Mouse (Mus musculus) G1E (cell line): ENCODE data around the gene Cep250.

Experiments
- CTCF ChIP-seq: IDR thresholded peaks from 2 replicates; pipeline ENCODE4 v1.5.1; 2012; ENCODE audit warnings: low read depth, low read length, inconsistent platforms, mixed read lengths
- GATA1 ChIP-seq: IDR thresholded peaks from 2 replicates; pipeline ENCODE4 v1.6.1; 2012; ENCODE audit warnings: borderline replicate concordance, low read length, inconsistent platforms, mixed read lengths

DNA sequence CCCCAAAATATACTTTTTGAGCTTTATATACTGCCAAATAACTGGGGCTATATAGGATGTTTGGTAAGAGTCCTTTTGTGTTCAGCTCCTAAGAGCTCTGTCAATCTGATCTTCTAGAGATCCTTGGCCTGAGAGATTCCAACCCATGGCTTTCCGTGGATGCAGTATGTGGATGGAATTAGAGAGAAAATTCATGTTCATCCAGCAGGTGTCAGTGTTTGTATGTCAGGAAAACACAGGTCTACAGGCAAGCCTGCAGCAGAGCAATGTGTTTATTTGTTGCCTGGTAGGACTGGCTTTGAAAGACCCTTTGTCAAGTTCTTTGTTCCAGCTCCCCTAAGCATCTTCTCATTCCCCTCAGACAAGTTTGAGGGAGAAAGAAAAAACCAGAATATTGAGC is 6.7 kb downstream of the Cep250 start:
- no peak for TF ChIP-seq CTCF
- no peak for TF ChIP-seq GATA1
